Mouse (Mus musculus) stomach, embryonic 15.5 days (tissue): ENCODE results near the gene Eif3j1. TPM values are rescaled to one million over a fixed set of nuclear protein-coding genes. Genes with fewer than 3 reads are reported as not detected.
A peak's percentile ranks its signal among the peaks of the same experiment; 100 is the strongest.
"Not testable (repeated sequence)": the region's sequence is repeated elsewhere in the genome, so short reads cannot be mapped to it uniquely, and the experiment has no call there.

ENCODE experiments used
- ATAC-seq: fragments of 200-750 bp; cut with Nextera tagmentation; 2 replicates; pipeline ENCODE4 v1.8.0; 2017; ENCODE audit warnings: low read depth, moderate number of reproducible peaks, moderate TSS enrichment; ENCODE audit not compliant: insufficient read depth, low FRiP score
- H3K27ac ChIP-seq: fragments of 300-500 bp; sonication (generic); 2 replicates; pipeline ENCODE4 v1.5.1; 2015; ENCODE audit warnings: mild to moderate bottlenecking, inconsistent platforms
- H3K27me3 ChIP-seq: fragments of 300-500 bp; sonication (generic); replicated peaks from 2 replicates; pipeline ENCODE4 v1.6.1; 2015; ENCODE audit warnings: inconsistent platforms
- H3K36me3 ChIP-seq: fragments of 300-500 bp; sonication (generic); 2 replicates; pipeline ENCODE4 v1.6.1; 2015; ENCODE audit warnings: inconsistent platforms
- H3K4me1 ChIP-seq: fragments of 300-500 bp; sonication (generic); 2 replicates; pipeline ENCODE4 v1.6.1; 2015; ENCODE audit warnings: inconsistent platforms
- H3K4me2 ChIP-seq: fragments of 300-500 bp; sonication (generic); 2 replicates; pipeline ENCODE4 v1.6.1; 2015; ENCODE audit warnings: mild to moderate bottlenecking, inconsistent platforms
- H3K4me3 ChIP-seq: fragments of 300-500 bp; sonication (generic); replicated peaks from 2 replicates; pipeline ENCODE4 v1.5.1; 2015; ENCODE audit warnings: inconsistent platforms
- H3K9ac ChIP-seq: fragments of 300-500 bp; sonication (generic); 2 replicates; pipeline ENCODE4 v1.6.1; 2015; ENCODE audit warnings: inconsistent platforms
- H3K9me3 ChIP-seq: fragments of 300-500 bp; sonication (generic); 2 replicates; pipeline ENCODE4 v1.6.1; 2016; ENCODE audit warnings: inconsistent platforms
- WGBS: fragments of 180-500 bp; shearing (Covaris S2); methylation state at CpG from one replicate; pipeline ENCODE4 v1.1.7; 2015; 5-methylcytosine and 5-hydroxymethylcytosine counted together
- polyA plus RNA-seq: library from polyadenylated mRNA; unstranded; fragments of >200 nt; fragmentation: Nextera tagmentation; extraction: Ambion mirVana; gene quantifications from 2 replicates; pipeline ENCODE4 v1.2.1, GENCODE M21; 2015

Eif3j1 gene
- polyA plus RNA-seq, 1 experiment from 2014 or later, result 11.4 TPM

GRCm38 (mm10) chr2:122059365-122060115, 31.2 kb downstream of the Eif3j1 start:
- Histone ChIP-seq H3K27ac (no peak overlapping the region), H3K36me3 (peaks cover 21% of the 10 kb centered on the region), H3K27me3 (no peaks in the 10 kb centered on the region), H3K9ac (no peak overlapping the region), H3K4me2 (no peak overlapping the region), H3K4me1 (no peaks in the 10 kb centered on the region), H3K4me3 (no peak overlapping the region), H3K9me3 (no peaks in the 10 kb centered on the region)
- 89% methylated on average over 11 of the region's 11 CpGs for WGBS
- ATAC-seq, result no peak

- Histone ChIP-seq H3K9ac (no peak overlapping the region), H3K4me2 (no peak overlapping the region), H3K4me1 (no peaks in the 10 kb centered on the region), H3K9me3 (no peaks in the 10 kb centered on the region), H3K27ac (no peak overlapping the region), H3K27me3 (no peaks in the 10 kb centered on the region), H3K36me3 (peaks cover 7% of the 10 kb centered on the region; the same call in 1 of the 2 replicates), H3K4me3 (no peak overlapping the region)
- 50% methylated on average over 14 of the region's 14 CpGs for WGBS
- ATAC-seq, result no peak
These were observed 37.0 kb downstream of the Eif3j1 start for GRCm38 (mm10) chr2:122065200-122065969.

- peak; percentile 63; the same call in 1 of the 2 replicates for ATAC-seq
- Histone ChIP-seq H3K4me2 (no peak overlapping the region), H3K9me3 (no peaks in the 10 kb centered on the region), H3K27me3 (no peaks in the 10 kb centered on the region), H3K36me3 (0 out of 2 replicates have a peak, but pooled peaks cover 7% of the 10 kb centered on the region), H3K4me3 (no peak overlapping the region), H3K27ac (no peak overlapping the region), H3K9ac (no peak overlapping the region), H3K4me1 (no peaks in the 10 kb centered on the region)
- 77% methylated on average over 8 of the region's 8 CpGs for WGBS
These were observed 37.9 kb downstream of the Eif3j1 start for GRCm38 (mm10) chr2:122066241-122066640.

- 80% methylated on average over 6 of the region's 6 CpGs for WGBS
- 0 out of 2 replicates have a peak, but pooled peaks cover 9% of the 10 kb centered on the region for H3K36me3 ChIP-seq
These were observed 41.0 kb downstream of the Eif3j1 start for GRCm38 (mm10) chr2:122069144-122069912.

GRCm38 (mm10) chr2:122069922-122070321, 41.6 kb downstream of the Eif3j1 start:
- 0 out of 2 replicates have a peak, but pooled peaks cover 10% of the 10 kb centered on the region for H3K36me3 ChIP-seq
- H3K27ac ChIP-seq, result no peak overlapping the region
- H3K9me3 ChIP-seq, result no peaks in the 10 kb centered on the region
- 41% methylated on average over 5 of the region's 5 CpGs for WGBS
- no peak overlapping the region for H3K4me3 ChIP-seq
- no peaks in the 10 kb centered on the region for H3K4me1 ChIP-seq
- no peaks in the 10 kb centered on the region for H3K27me3 ChIP-seq
- H3K9ac ChIP-seq, result no peak overlapping the region
- ATAC-seq, result no peak
- H3K4me2 ChIP-seq, result no peak overlapping the region

More at GRCm38 (mm10) chr2:122069144-122069912, 41.0 kb downstream of the Eif3j1 start:
- Histone ChIP-seq H3K9ac (no peak overlapping the region), H3K4me1 (no peaks in the 10 kb centered on the region), H3K4me2 (no peak overlapping the region), H3K4me3 (no peak overlapping the region), H3K9me3 (no peaks in the 10 kb centered on the region), H3K27me3 (no peaks in the 10 kb centered on the region), H3K27ac (no peak overlapping the region)
- no peak for ATAC-seq

GRCm38 (mm10) chr2:122081728-122082456, 53.5 kb downstream of the Eif3j1 start:
- no peak overlapping the region for H3K4me2 ChIP-seq
- H3K27me3 ChIP-seq, result no peaks in the 10 kb centered on the region
- H3K4me3 ChIP-seq, result no peak overlapping the region
- no peak overlapping the region for H3K27ac ChIP-seq
- H3K9ac ChIP-seq, result no peak overlapping the region
- ATAC-seq, result peak; percentile 56; the same call in 1 of the 2 replicates
- no peaks in the 10 kb centered on the region for H3K9me3 ChIP-seq
- H3K4me1 ChIP-seq, result peaks cover 5% of the 10 kb centered on the region; the same call in 1 of the 2 replicates
- 35% methylated on average over 7 of the region's 7 CpGs for WGBS
- H3K36me3 ChIP-seq, result peaks cover 24% of the 10 kb centered on the region

GRCm38 (mm10) chr2:122086446-122086845, 58.1 kb downstream of the Eif3j1 start:
- H3K4me1 ChIP-seq, result peaks cover 5% of the 10 kb centered on the region; the same call in 1 of the 2 replicates
- H3K9ac ChIP-seq, result no peak overlapping the region
- no peaks in the 10 kb centered on the region for H3K27me3 ChIP-seq
- H3K4me3 ChIP-seq, result no peak overlapping the region
- WGBS, result 57% methylated on average over 4 of the region's 4 CpGs
- H3K4me2 ChIP-seq, result no peak overlapping the region
- peaks cover 22% of the 10 kb centered on the region for H3K36me3 ChIP-seq
- H3K27ac ChIP-seq, result peak overlapping the region; percentile 42; the same call in 1 of the 2 replicates
- ATAC-seq, result peak; percentile 50; the same call in 1 of the 2 replicates
- no peaks in the 10 kb centered on the region for H3K9me3 ChIP-seq

GRCm38 (mm10) chr2:122093844-122094243, 65.5 kb downstream of the Eif3j1 start:
- no peaks in the 10 kb centered on the region for H3K9me3 ChIP-seq
- peaks cover 40% of the 10 kb centered on the region for H3K36me3 ChIP-seq
- no peak overlapping the region for H3K4me3 ChIP-seq
- no peaks in the 10 kb centered on the region for H3K27me3 ChIP-seq
- no peak overlapping the region for H3K27ac ChIP-seq
- 86% methylated on average over 4 of the region's 4 CpGs for WGBS
- no peak overlapping the region for H3K4me2 ChIP-seq
- ATAC-seq, result no peak
- no peaks in the 10 kb centered on the region for H3K4me1 ChIP-seq
- no peak overlapping the region for H3K9ac ChIP-seq

- H3K27ac ChIP-seq, H3K4me3 ChIP-seq, H3K4me2 ChIP-seq, H3K4me1 ChIP-seq, H3K9ac ChIP-seq, H3K9me3 ChIP-seq, H3K27me3 ChIP-seq, ATAC-seq: not testable (repeated sequence)
- 77% methylated on average over 5 of the region's 5 CpGs for WGBS
- peaks cover 33% of the 10 kb centered on the region for H3K36me3 ChIP-seq
These were observed 69.3 kb downstream of the Eif3j1 start for GRCm38 (mm10) chr2:122097686-122098085.

GRCm38 (mm10) chr2:122102070-122102469, 73.7 kb downstream of the Eif3j1 start:
- H3K27ac ChIP-seq, result no peak overlapping the region
- H3K4me1 ChIP-seq, result no peaks in the 10 kb centered on the region
- peaks cover 18% of the 10 kb centered on the region for H3K36me3 ChIP-seq
- no peak overlapping the region for H3K9ac ChIP-seq
- no peak overlapping the region for H3K4me2 ChIP-seq
- H3K4me3 ChIP-seq, result no peak overlapping the region
- no peaks in the 10 kb centered on the region for H3K27me3 ChIP-seq
- H3K9me3 ChIP-seq, result no peaks in the 10 kb centered on the region
- no peak for ATAC-seq
